Mouse (Mus musculus): ENCODE measurements around the gene Optn. TPM values are rescaled to one million over a fixed set of nuclear protein-coding genes. Genes with fewer than 3 reads are reported as not detected.
"Not testable (repeated sequence)": the region's sequence is repeated elsewhere in the genome, so short reads cannot be mapped to it uniquely, and the experiment has no call there.

Gene Optn
- total and polyA plus RNA-seq, 2 experiments from 2014 or later = 28.7 to 35.0 TPM

DNA sequence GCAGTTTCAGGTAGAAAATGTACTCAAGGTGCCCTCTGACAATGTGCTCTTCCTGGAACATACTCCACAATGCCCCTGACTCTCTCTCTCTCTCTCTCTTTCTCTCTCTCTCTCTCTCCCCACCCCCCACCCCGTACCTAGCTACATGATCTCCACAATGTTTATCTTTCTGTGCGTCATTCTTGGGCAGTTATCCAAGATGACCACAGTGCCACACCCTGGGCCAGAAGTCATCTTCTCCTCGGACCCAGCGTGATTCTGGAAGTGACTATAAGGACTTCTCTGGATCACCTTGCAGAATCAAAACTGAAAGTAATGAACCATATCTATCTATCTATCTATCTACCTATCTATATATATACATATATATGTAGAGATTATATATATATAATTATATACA is 4.1 kb upstream of the Optn start:
- no peak for ATAC-seq (ENCODE audit: low FRiP score)
- H3K27ac ChIP-seq (ENCODE audit: low read depth, low read length) = no peak overlapping the region

DNA sequence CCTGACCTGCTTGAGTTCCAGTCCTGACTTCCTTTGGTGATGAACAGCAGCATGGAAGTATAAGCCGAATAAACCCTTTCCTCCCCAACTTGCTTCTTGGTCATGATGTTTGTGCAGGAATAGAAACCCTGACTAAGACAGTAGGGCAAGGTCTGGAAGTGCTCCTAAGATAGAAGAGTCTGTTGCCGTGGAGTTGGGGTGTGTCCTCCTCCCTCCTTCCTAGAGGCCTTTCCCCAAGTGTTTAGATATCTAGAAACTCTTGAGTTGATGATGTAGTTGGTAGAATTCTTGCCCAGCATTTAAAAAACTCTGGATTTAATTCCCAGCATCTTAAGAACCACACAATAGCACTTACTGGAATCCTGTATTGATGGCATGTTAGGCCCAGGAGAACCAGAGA is 3.4 kb upstream of the Optn start:
- WGBS = 86% methylated on average over 1 of the region's 2 CpGs
- H3K36me3 ChIP-seq (ENCODE audit: insufficient read depth, low read length); H3K9ac ChIP-seq (replicated peaks; ENCODE audit: low read length, poor library complexity, severe bottlenecking); H3K4me2 ChIP-seq (ENCODE audit: low read depth, low read length, poor library complexity, severe bottlenecking); H3K27ac ChIP-seq (ENCODE audit: low read depth, low read length); H3K27me3 ChIP-seq (ENCODE audit: insufficient read depth, low read length); DNase-seq (ENCODE audit: low spot score); H3K4me3 ChIP-seq (ENCODE audit: low read depth, low read length); H3K9me3 ChIP-seq (ENCODE audit: low read length); ATAC-seq (ENCODE audit: low FRiP score); H3K4me1 ChIP-seq (ENCODE audit: insufficient read depth, low read length): not testable (repeated sequence)

More for the DNA sequence above, 4.1 kb upstream of the Optn start:
- WGBS = 88% methylated on average over 4 of the region's 4 CpGs
- no peak for TF ChIP-seq CTCF (IDR thresholded peaks at IDR 0.05)
- Histone ChIP-seq H3K4me3 (ENCODE audit: low read depth, low read length) (no peak overlapping the region), H3K4me2 (ENCODE audit: low read depth, low read length, poor library complexity, severe bottlenecking) (no peak overlapping the region), H3K9ac (replicated peaks; ENCODE audit: low read length, poor library complexity, severe bottlenecking) (no peak overlapping the region), H3K27me3 (ENCODE audit: insufficient read depth, low read length) (no peaks in the 10 kb centered on the region), H3K4me1 (ENCODE audit: insufficient read depth, low read length) (no peaks in the 10 kb centered on the region), H3K9me3 (ENCODE audit: low read length) (no peaks in the 10 kb centered on the region), H3K36me3 (ENCODE audit: insufficient read depth, low read length) (no peaks in the 10 kb centered on the region)
- DNase-seq (ENCODE audit: low spot score) = no peak

DNA sequence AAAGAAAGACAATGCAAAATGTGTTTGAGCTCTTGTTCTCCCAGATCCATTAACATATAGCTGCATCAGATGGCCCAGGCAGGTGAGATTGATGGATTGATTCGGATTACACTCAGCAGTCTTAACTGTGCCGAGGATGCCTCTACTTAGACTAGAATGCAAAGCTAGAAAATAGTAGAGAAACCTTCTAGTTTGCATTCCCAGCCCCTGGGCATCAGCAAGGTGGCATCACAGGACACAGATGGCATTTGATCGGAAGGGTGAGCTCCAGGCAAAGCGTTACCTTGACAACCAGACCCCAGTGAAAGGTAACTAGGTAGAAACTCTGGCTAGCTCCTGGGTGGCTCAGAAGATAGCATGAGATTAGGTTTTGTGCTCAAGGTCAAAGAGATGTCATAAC is 396 bp upstream of the Optn start:
- WGBS = 22% methylated on average over 4 of the region's 4 CpGs
- Histone ChIP-seq H3K4me2 (ENCODE audit: low read depth, low read length, poor library complexity, severe bottlenecking) (peak overlapping the region; percentile 79), H3K9ac (replicated peaks; ENCODE audit: low read length, poor library complexity, severe bottlenecking) (peak overlapping the region; percentile 74), H3K4me3 (ENCODE audit: low read depth, low read length) (peak overlapping the region; percentile 75), H3K9me3 (ENCODE audit: low read length) (no peaks in the 10 kb centered on the region), H3K27ac (ENCODE audit: low read depth, low read length) (peak overlapping the region; percentile 80), H3K4me1 (ENCODE audit: insufficient read depth, low read length) (no peaks in the 10 kb centered on the region; the same call in 1 of the 2 replicates), H3K36me3 (ENCODE audit: insufficient read depth, low read length) (no peaks in the 10 kb centered on the region), H3K27me3 (ENCODE audit: insufficient read depth, low read length) (no peaks in the 10 kb centered on the region)
- no peak for TF ChIP-seq CTCF (IDR thresholded peaks at IDR 0.05)
- peak; percentile 63 for DNase-seq (ENCODE audit: low spot score)
- ATAC-seq (ENCODE audit: low FRiP score) = peak; percentile 68

DNA sequence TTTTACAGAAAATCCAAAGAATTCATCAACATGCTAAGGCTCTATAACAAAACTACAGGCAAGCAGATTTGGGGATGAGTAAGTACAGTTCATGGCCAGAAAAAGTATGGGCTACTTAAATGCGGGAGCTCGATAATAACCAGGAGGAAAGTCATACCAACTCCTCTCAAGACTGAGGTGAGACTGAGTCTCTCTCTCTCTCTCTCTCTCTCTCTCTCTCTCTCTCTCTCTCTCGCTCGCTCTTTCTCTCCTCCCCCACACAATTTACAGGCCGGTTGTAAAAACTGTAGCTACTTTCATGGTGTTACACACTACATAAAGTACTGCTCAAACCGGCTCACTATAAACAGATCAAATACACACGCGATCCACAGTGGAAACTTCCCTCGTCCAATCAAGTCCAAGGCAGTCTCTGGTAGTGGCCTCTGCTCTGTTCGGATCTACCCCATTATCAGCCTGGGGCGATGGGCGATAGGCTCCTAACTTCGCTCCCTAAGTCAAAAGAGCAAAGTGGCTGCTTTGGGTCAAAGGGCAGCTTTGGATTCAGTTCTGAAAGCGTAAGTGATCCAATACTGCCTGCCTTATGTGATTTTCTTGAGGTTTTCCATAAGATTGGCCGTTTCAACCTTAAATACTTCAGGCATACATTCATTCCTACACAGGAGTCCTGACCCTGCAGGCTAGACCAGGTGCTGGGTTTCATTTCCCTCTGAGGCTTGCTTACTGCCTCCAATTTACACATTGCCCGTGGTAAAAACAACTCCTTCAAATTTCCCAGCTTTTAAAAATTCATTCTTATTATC is 1.2 kb downstream of the Optn start:
- DNase-seq (ENCODE audit: low spot score) (no peak), ATAC-seq (ENCODE audit: low FRiP score) (no peak)
- peak overlapping the region; percentile 75 for H3K4me3 ChIP-seq (ENCODE audit: low read depth, low read length)
- TF ChIP-seq CTCF (IDR thresholded peaks at IDR 0.05) = no peak
- H3K4me1 ChIP-seq (ENCODE audit: insufficient read depth, low read length) = no peaks in the 10 kb centered on the region; the same call in 1 of the 2 replicates
- peak overlapping the region; percentile 79 for H3K4me2 ChIP-seq (ENCODE audit: low read depth, low read length, poor library complexity, severe bottlenecking)
- no peak overlapping the region for H3K27ac ChIP-seq (ENCODE audit: low read depth, low read length)
- H3K9me3 ChIP-seq (ENCODE audit: low read length) = no peaks in the 10 kb centered on the region
- H3K9ac ChIP-seq (replicated peaks; ENCODE audit: low read length, poor library complexity, severe bottlenecking) = peak overlapping the region; percentile 74
- H3K36me3 ChIP-seq (ENCODE audit: insufficient read depth, low read length) = no peaks in the 10 kb centered on the region
- 52% methylated on average over 16 of the region's 16 CpGs for WGBS
- H3K27me3 ChIP-seq (ENCODE audit: insufficient read depth, low read length) = no peaks in the 10 kb centered on the region

DNA sequence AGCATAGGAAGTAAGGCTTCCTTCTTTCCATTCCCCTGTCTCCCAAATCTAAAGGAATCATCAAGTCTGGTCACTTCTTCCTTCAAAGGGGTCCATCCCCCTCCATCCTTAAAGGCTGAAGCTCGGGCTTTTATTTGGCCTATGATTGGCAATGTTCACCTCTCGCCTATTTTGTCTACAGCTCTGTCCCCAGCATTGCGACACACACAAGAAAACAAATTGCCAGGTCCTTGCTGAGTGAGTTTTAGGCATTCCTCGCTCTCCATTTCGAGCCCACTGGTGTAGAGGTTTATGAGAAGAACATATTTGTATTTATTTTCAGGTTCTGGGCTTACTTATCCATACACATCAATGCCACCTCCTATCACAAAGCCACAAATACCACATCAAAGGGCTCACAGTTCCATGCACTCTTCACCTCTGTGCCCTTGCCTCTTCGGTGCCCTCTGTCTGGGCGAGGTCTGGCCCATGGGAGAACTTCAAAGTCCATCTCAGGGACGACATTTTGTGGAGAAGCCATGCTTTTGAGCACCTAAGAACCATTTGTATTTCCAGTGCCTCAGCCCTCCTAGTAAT is 2.6 kb downstream of the Optn start:
- TF ChIP-seq CTCF (IDR thresholded peaks at IDR 0.05) = no peak
- 82% methylated on average over 8 of the region's 8 CpGs for WGBS
- no peak for ATAC-seq (ENCODE audit: low FRiP score)
- no peaks in the 10 kb centered on the region for H3K9me3 ChIP-seq (ENCODE audit: low read length)
- H3K27ac ChIP-seq (ENCODE audit: low read depth, low read length) = no peak overlapping the region
- no peak overlapping the region for H3K4me2 ChIP-seq (ENCODE audit: low read depth, low read length, poor library complexity, severe bottlenecking)
- no peak overlapping the region for H3K9ac ChIP-seq (replicated peaks; ENCODE audit: low read length, poor library complexity, severe bottlenecking)
- no peaks in the 10 kb centered on the region for H3K36me3 ChIP-seq (ENCODE audit: insufficient read depth, low read length)
- no peaks in the 10 kb centered on the region; the same call in 1 of the 2 replicates for H3K4me1 ChIP-seq (ENCODE audit: insufficient read depth, low read length)
- no peaks in the 10 kb centered on the region for H3K27me3 ChIP-seq (ENCODE audit: insufficient read depth, low read length)
- no peak overlapping the region for H3K4me3 ChIP-seq (ENCODE audit: low read depth, low read length)
- no peak for DNase-seq (ENCODE audit: low spot score)

DNA sequence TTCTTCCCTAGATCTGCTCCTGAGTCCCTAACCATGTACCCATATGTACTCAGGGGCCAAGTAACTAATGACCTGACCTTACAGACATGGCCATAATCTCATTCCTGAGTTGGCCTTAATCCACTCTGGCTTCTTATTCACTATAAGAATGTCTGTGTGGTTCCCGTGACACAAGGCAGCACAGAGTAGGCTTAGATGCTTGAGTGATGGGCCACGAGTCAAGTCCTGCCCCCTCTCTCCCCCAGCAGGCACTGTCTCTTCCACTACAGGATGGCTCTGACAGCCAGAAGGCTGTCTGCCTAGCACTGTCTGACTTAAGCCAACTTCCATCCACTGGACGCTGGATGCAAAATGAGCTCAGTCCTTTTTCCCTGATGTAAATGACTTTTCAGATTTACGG is 3.9 kb downstream of the Optn start:
- no peak for DNase-seq (ENCODE audit: low spot score)
- ATAC-seq (ENCODE audit: low FRiP score) = no peak
- Histone ChIP-seq H3K27ac (ENCODE audit: low read depth, low read length) (no peak overlapping the region), H3K9me3 (ENCODE audit: low read length) (no peaks in the 10 kb centered on the region), H3K4me3 (ENCODE audit: low read depth, low read length) (no peak overlapping the region), H3K27me3 (ENCODE audit: insufficient read depth, low read length) (no peaks in the 10 kb centered on the region), H3K4me1 (ENCODE audit: insufficient read depth, low read length) (no peaks in the 10 kb centered on the region; the same call in 1 of the 2 replicates), H3K4me2 (ENCODE audit: low read depth, low read length, poor library complexity, severe bottlenecking) (no peak overlapping the region), H3K9ac (replicated peaks; ENCODE audit: low read length, poor library complexity, severe bottlenecking) (no peak overlapping the region), H3K36me3 (ENCODE audit: insufficient read depth, low read length) (no peaks in the 10 kb centered on the region)
- WGBS = 76% methylated on average over 4 of the region's 4 CpGs
- TF ChIP-seq CTCF (IDR thresholded peaks at IDR 0.05) = no peak
